Mouse (Mus musculus) embryonic fibroblast, embryonic 13.5 days (primary cell): ENCODE measurements around the gene Csde1.

Experiments
- CTCF ChIP-seq: IDR thresholded peaks from 2 replicates; pipeline ENCODE4 v1.5.1; 2011; ENCODE audit warnings: mild to moderate bottlenecking, control low read depth, low read length, moderate library complexity, borderline replicate concordance; ENCODE audit not compliant: insufficient read depth
- POLR2A ChIP-seq: IDR thresholded peaks from 2 replicates; pipeline ENCODE4 v1.6.1; 2011; ENCODE audit warnings: low read depth, mild to moderate bottlenecking, control low read depth, low read length, moderate library complexity

GRCm38 (mm10) chr3:103040285-103040684, 20.1 kb downstream of the Csde1 start:
- TF ChIP-seq CTCF: no peak
- no peak for TF ChIP-seq POLR2A
